Comparison of ENCODE assay signal across 8 mouse cellular contexts in genomic region chr4:141044816-141045215, GRCm38 (mm10). TPM values are rescaled to one million over a fixed set of nuclear protein-coding genes. Genes with fewer than 3 reads are reported as not detected.
DNase-seq lines count a peak whose midpoint lies in the region; ATAC-seq lines count a peak whose summit lies in the region.

No protein-coding gene starts in this region.

- no peak overlapping the region for H3K4me3 ChIP-seq in limb, embryonic 13.5 days

- H3K27ac ChIP-seq in limb, embryonic 13.5 days = 0 out of 2 replicates have a peak overlapping the region, but pooled peaks have one; percentile 33

- peak; percentile 63 for DNase-seq in kidney, adult 18-20 months
- no peak for DNase-seq in kidney, adult 11 months
- peak; percentile 64 for DNase-seq in ES-CJ7 (ENCODE audit: low read depth, low spot score)
- peak; percentile 57 to 74 for DNase-seq in cerebellum, postnatal 25 days
- DNase-seq in heart, postnatal 4 days = peak; percentile 76
- peak; percentile 64 to 66 for DNase-seq in thymus, postnatal 36 days

- no peak overlapping the region for H3K4me2 ChIP-seq in limb, embryonic 13.5 days (replicated peaks)

- ATAC-seq in limb, embryonic 13.5 days (ENCODE audit: low FRiP score, low read depth) = peak; percentile 69; the same call in 1 of the 2 replicates
- 0 out of 2 replicates have a peak, but pooled peaks have one; percentile 48 for ATAC-seq in monocyte, adult 5-6 weeks (replicated peaks; ENCODE audit: insufficient number of reproducible peaks, low FRiP score, low TSS enrichment, poor library complexity, severe bottlenecking)

- no peaks in the 10 kb centered on the region for H3K27me3 ChIP-seq in limb, embryonic 13.5 days

- H3K9ac ChIP-seq in limb, embryonic 13.5 days = no peak overlapping the region

- peaks cover 61% of the 10 kb centered on the region for H3K36me3 ChIP-seq in limb, embryonic 13.5 days

- 17% methylated on average over 8 of the region's 8 CpGs for WGBS in limb, embryonic 13.5 days

- no peaks in the 10 kb centered on the region for H3K9me3 ChIP-seq in limb, embryonic 13.5 days

- H3K4me1 ChIP-seq in limb, embryonic 13.5 days = peaks cover 10% of the 10 kb centered on the region; the same call in 1 of the 2 replicates

RNA-seq across cellular contexts. Expression of gene Crocc, which starts 15.5 kb away (rescaled TPM):
- 1 to 10 TPM; 8.2 to 8.3 TPM for total RNA-seq in heart, postnatal 4 days (2021)
- polyA plus RNA-seq in limb, embryonic 13.5 days (2015; fragmentation: Nextera tagmentation; extraction: Ambion mirVana) = 7.2 and 8.0 TPM in 2 replicates
- total RNA-seq in monocyte, adult 5-6 weeks (2017) = 4.8 to 12.1 TPM (median 8.5 TPM) in 3 replicates

RNA-seq across cellular contexts. Expression of gene Necap2, which starts 33.3 kb away (rescaled TPM):
- total RNA-seq in heart, postnatal 4 days (2021) = 10 to 100 TPM; 33.7 to 35.8 TPM
- polyA plus RNA-seq in limb, embryonic 13.5 days (2015; fragmentation: Nextera tagmentation; extraction: Ambion mirVana) = 88.7 and 92.3 TPM in 2 replicates
- 103 to 149 TPM (median 111 TPM) in 3 replicates for total RNA-seq in monocyte, adult 5-6 weeks (2017)

RNA-seq across cellular contexts. Expression of gene Mfap2, which starts 34.6 kb away (rescaled TPM):
- 10 to 100 TPM; 63.0 to 65.1 TPM for total RNA-seq in heart, postnatal 4 days (2021)
- polyA plus RNA-seq in limb, embryonic 13.5 days (2015; fragmentation: Nextera tagmentation; extraction: Ambion mirVana) = 757 and 803 TPM in 2 replicates
- total RNA-seq in monocyte, adult 5-6 weeks (2017) = not detected in 3 replicates

RNA-seq across cellular contexts. Expression of gene Spata21, which starts 43.3 kb away (rescaled TPM):
- not detected for total RNA-seq in heart, postnatal 4 days (2021)
- 0.08 and 0.20 TPM in 2 replicates for polyA plus RNA-seq in limb, embryonic 13.5 days (2015; fragmentation: Nextera tagmentation; extraction: Ambion mirVana)
- not detected in 3 replicates for total RNA-seq in monocyte, adult 5-6 weeks (2017)

RNA-seq across cellular contexts. Expression of gene Atp13a2, which starts 58.1 kb away (rescaled TPM):
- total RNA-seq in heart, postnatal 4 days (2021) = 10 to 100 TPM; 22.4 to 24.3 TPM
- polyA plus RNA-seq in limb, embryonic 13.5 days (2015; fragmentation: Nextera tagmentation; extraction: Ambion mirVana) = 37.4 and 41.8 TPM in 2 replicates
- total RNA-seq in monocyte, adult 5-6 weeks (2017) = 29.4 to 38.3 TPM (median 34.3 TPM) in 3 replicates

Comparison
In these comparisons a context has a peak if more than half of its experiments do, and no peak if none do; other contexts are left out.
1. RNA of gene Mfap2, which starts 34.6 kb away (total RNA-seq): 63.0 to 65.1 TPM in heart, postnatal 4 days; not detected in monocyte, adult 5-6 weeks; every median in the first group is over 10 times any median in the second.